10 mouse cellular contexts compared by ENCODE assay signal in the genomic region with DNA sequence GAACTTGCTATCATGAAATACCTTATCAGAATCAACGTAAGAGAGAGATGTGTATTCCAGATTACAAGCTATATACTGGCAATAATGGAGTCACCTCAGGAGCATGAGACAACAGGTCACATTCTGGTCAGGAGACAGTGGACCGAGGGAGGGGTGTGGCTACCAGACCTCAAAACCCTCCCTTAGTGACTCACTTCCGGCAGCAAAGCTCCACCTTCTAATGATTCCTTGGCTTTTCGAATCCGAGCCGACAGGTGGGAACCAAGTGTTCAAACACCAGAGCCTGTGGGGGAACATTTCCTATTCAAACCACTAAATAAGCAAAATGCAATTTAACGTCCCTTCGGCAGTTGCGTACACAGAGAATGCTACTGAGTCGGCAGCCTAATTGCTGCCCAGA. TPM values are rescaled to one million over a fixed set of nuclear protein-coding genes. Genes with fewer than 3 reads are reported as not detected.
A peak's percentile ranks its signal among the peaks of the same experiment; 100 is the strongest.
DNase-seq lines count a peak whose midpoint lies in the region; ATAC-seq and TF ChIP-seq lines count a peak whose summit lies in the region.
"Had no signal": no experiment of that assay in that cellular context is flagged by ENCODE, and none has a peak within 500 bp of the region (broad histone marks: within the 10 kb centered on the region; RNA-seq: fewer than 3 reads in every experiment).

No protein-coding gene starts in this region.

- H3K4me1 ChIP-seq in embryonic facial prominence, embryonic 14.5 days (ENCODE audit: control insufficient read depth, insufficient read depth, low read length): 0 out of 2 replicates have a peak, but pooled peaks cover 5% of the 10 kb centered on the region
- H3K4me1 ChIP-seq in embryonic facial prominence, embryonic 10.5 days: no peaks in the 10 kb centered on the region
- no peaks in the 10 kb centered on the region for H3K4me1 ChIP-seq in lung, adult 2 months (ENCODE audit: control insufficient read depth, insufficient read depth, low read length)

- H3K4me2 ChIP-seq in embryonic facial prominence, embryonic 14.5 days (ENCODE audit: low read depth, low read length): peak overlapping the region; percentile 26; the same call in 1 of the 2 replicates
- H3K4me2 ChIP-seq: liver, embryonic 13.5 days had no signal

- no peak for TF ChIP-seq POLR2A in lung, adult 2 months (IDR thresholded peaks at IDR 0.05; ENCODE audit: borderline replicate concordance, extremely low read depth, low read depth, low read length)

- H3K27ac ChIP-seq in embryonic facial prominence, embryonic 14.5 days (replicated peaks; ENCODE audit: low read depth, low read length): no peak overlapping the region
- H3K27ac ChIP-seq in embryonic facial prominence, embryonic 10.5 days (replicated peaks): no peak overlapping the region
- H3K27ac ChIP-seq: liver, embryonic 13.5 days had no signal

- DNase-seq in embryonic facial prominence, embryonic 14.5 days (ENCODE audit: low spot score): no peak
- no peak for DNase-seq in embryonic facial prominence, embryonic 10.5 days (ENCODE audit: low spot score)
- peak; percentile 36 for DNase-seq in urinary bladder, postnatal 25 days (ENCODE audit: low spot score)
- no peak for DNase-seq in urinary bladder, adult 2 months (ENCODE audit: low spot score)
- DNase-seq in lung, adult 2 months: peak; percentile 36
- DNase-seq in cerebellum, postnatal 4 days (ENCODE audit: low spot score in 2 of 2): no peak
- no peak for DNase-seq in kidney, adult 8-10 months
- no peak for DNase-seq in frontal cortex, postnatal 10 days (ENCODE audit: low spot score in 2 of 2)
- DNase-seq: kidney, adult 18-20 months; liver, embryonic 13.5 days had no signal

- no peak for ATAC-seq in embryonic facial prominence, embryonic 14.5 days (ENCODE audit: low read depth)

- H3K9ac ChIP-seq in embryonic facial prominence, embryonic 14.5 days (ENCODE audit: low read depth, low read length): no peak overlapping the region
- H3K9ac ChIP-seq: liver, embryonic 13.5 days had no signal

- TF ChIP-seq CTCF in lung, adult 2 months (IDR thresholded peaks at IDR 0.05; ENCODE audit: insufficient read depth, low read length): no peak

- 49% methylated on average over 10 of the region's 10 CpGs for WGBS in embryonic facial prominence, embryonic 14.5 days
- WGBS in embryonic facial prominence, embryonic 10.5 days: 76% methylated on average over 10 of the region's 10 CpGs
- 40% methylated on average over 10 of the region's 10 CpGs for WGBS in lung, adult 2 months

- H3K27me3 ChIP-seq in embryonic facial prominence, embryonic 14.5 days (replicated peaks; ENCODE audit: control insufficient read depth, insufficient read depth, low read length): no peaks in the 10 kb centered on the region
- no peaks in the 10 kb centered on the region for H3K27me3 ChIP-seq in embryonic facial prominence, embryonic 10.5 days (replicated peaks; ENCODE audit: low read depth, poor library complexity, severe bottlenecking)
- H3K27me3 ChIP-seq: liver, embryonic 13.5 days had no signal

- no peaks in the 10 kb centered on the region for H3K36me3 ChIP-seq in embryonic facial prominence, embryonic 14.5 days (ENCODE audit: control insufficient read depth, insufficient read depth, low read length)
- no peaks in the 10 kb centered on the region for H3K36me3 ChIP-seq in embryonic facial prominence, embryonic 10.5 days (replicated peaks)
- H3K36me3 ChIP-seq: liver, embryonic 13.5 days had no signal

- H3K4me3 ChIP-seq in embryonic facial prominence, embryonic 14.5 days (ENCODE audit: low read depth, low read length): no peak overlapping the region
- no peak overlapping the region for H3K4me3 ChIP-seq in embryonic facial prominence, embryonic 10.5 days
- peak overlapping the region; percentile 77 for H3K4me3 ChIP-seq in lung, adult 2 months (replicated peaks; ENCODE audit: extremely low read depth, low read depth, low read length)
- H3K4me3 ChIP-seq: liver, embryonic 13.5 days had no signal

- no peaks in the 10 kb centered on the region for H3K9me3 ChIP-seq in embryonic facial prominence, embryonic 14.5 days (ENCODE audit: control insufficient read depth, low read length)
- no peaks in the 10 kb centered on the region for H3K9me3 ChIP-seq in embryonic facial prominence, embryonic 10.5 days
- H3K9me3 ChIP-seq: liver, embryonic 13.5 days had no signal

RNA-seq across cellular contexts. Expression of gene Hif1a, which starts 54.5 kb away (rescaled TPM):
- polyA plus RNA-seq in embryonic facial prominence, embryonic 14.5 days (2014; fragmentation: Nextera tagmentation; extraction: Ambion mirVana): 91.8 and 103 TPM in 2 replicates
- 90.5 and 91.7 TPM in 2 replicates for polyA plus RNA-seq in embryonic facial prominence, embryonic 10.5 days (2016; fragmentation: Nextera tagmentation; extraction: Ambion mirVana)
- polyA plus RNA-seq in urinary bladder, adult 2 months (2012; rRNA removed): 55.6 and 55.8 TPM in 2 replicates
- polyA plus RNA-seq in lung, adult 2 months (2012; rRNA removed): 19.0 and 23.9 TPM in 2 replicates

Comparison
In these comparisons a context has a peak if more than half of its experiments do, and no peak if none do; other contexts are left out.
1. DNase-seq: peak in urinary bladder, postnatal 25 days (single experiment) and lung, adult 2 months (single experiment); none in embryonic facial prominence, embryonic 14.5 days (single experiment), embryonic facial prominence, embryonic 10.5 days (single experiment), urinary bladder, adult 2 months (single experiment), cerebellum, postnatal 4 days (0 of 2), kidney, adult 8-10 months (0 of 2) and frontal cortex, postnatal 10 days (0 of 2).